Mouse (Mus musculus) CH12.LX (cell line): ENCODE measurements at regions not wholly inside any gene's neighbourhood (a gene's known extent, or its start where the extent isn't known, plus 50 kb on each side); places are given as distances from the start of the nearest gene placed in this dataset.
A peak's percentile ranks its signal among the peaks of the same experiment; 100 is the strongest.

Experiments
- DNase-seq: peaks from one replicate; pipeline ENCODE4 v3.0.0-alpha.2; 2013; ENCODE audit errors: extremely low read depth
- H3K27ac ChIP-seq: 2 replicates; pipeline ENCODE4 v1.5.1; 2012; ENCODE audit warnings: low read depth, mild to moderate bottlenecking, control low read depth, moderate library complexity; ENCODE audit not compliant: insufficient read depth
- H3K27me3 ChIP-seq: replicated peaks from 2 replicates; pipeline ENCODE3; 2012; ENCODE audit warnings: inconsistent platforms
- H3K36me3 ChIP-seq, 2 experiments: replicated peaks in 1 of 2; 2 replicates each; pipeline versions ENCODE3 to v1.6.1; 2012; ENCODE audit warnings: inconsistent platforms in 1 of 2, low read length in 1 of 2, mild to moderate bottlenecking in 1 of 2, mixed read lengths in 1 of 2, moderate library complexity in 1 of 2; ENCODE audit not compliant: control insufficient read depth in 1 of 2, insufficient read depth in 1 of 2
- H3K4me1 ChIP-seq, 2 experiments: 2 replicates each; pipeline ENCODE4 v1.6.1; 2012; ENCODE audit warnings: inconsistent platforms in 1 of 2, moderate library complexity in 1 of 2; ENCODE audit not compliant: insufficient read depth in 2 of 2, control insufficient read depth in 1 of 2
- H3K4me2 ChIP-seq: 2 replicates; pipeline ENCODE4 v1.6.1; 2012; ENCODE audit warnings: low read depth, mild to moderate bottlenecking, control low read depth; ENCODE audit not compliant: poor library complexity, insufficient read depth, severe bottlenecking
- H3K4me3 ChIP-seq, 3 experiments: fragments of 150-350 bp in 1 of 3; sonication (generic) in 1 of 3; replicated peaks in 1 of 3; 2 replicates each; pipeline versions ENCODE3 to v1.5.1; 2011 to 2012; ENCODE audit warnings: low read depth in 2 of 3, low read length in 2 of 3, mild to moderate bottlenecking in 2 of 3, moderate library complexity in 2 of 3, control low read depth in 1 of 3, improper control_type of control experiment in 1 of 3, inconsistent platforms in 1 of 3, mixed read lengths in 1 of 3; ENCODE audit not compliant: poor library complexity in 1 of 3
- H3K79me2 ChIP-seq: replicated peaks from 2 replicates; pipeline ENCODE4 v1.6.1; 2012; ENCODE audit warnings: mild to moderate bottlenecking, moderate library complexity; ENCODE audit not compliant: control insufficient read depth, poor library complexity, insufficient read depth, severe bottlenecking; ENCODE audit errors: extremely low read depth
- H3K9ac ChIP-seq: 2 replicates; pipeline ENCODE4 v1.6.1; 2012; ENCODE audit warnings: low read depth, mild to moderate bottlenecking, control low read depth, moderate library complexity; ENCODE audit not compliant: insufficient read depth
- H3K9me3 ChIP-seq: replicated peaks from 2 replicates; pipeline ENCODE3; 2012; ENCODE audit warnings: low read length, inconsistent platforms, mixed read lengths
- BHLHE40 ChIP-seq: IDR thresholded peaks from 2 replicates; pipeline ENCODE4 v1.6.1; 2011; ENCODE audit warnings: mild to moderate bottlenecking, low read depth, low read length, improper control_type of control experiment
- ELF1 ChIP-seq: IDR thresholded peaks from 2 replicates; pipeline ENCODE4 v1.6.1; 2014; ENCODE audit warnings: low read depth, mild to moderate bottlenecking, inconsistent platforms, low read length, improper control_type of control experiment
- ETS1 ChIP-seq: conservative IDR thresholded peaks from 2 replicates; pipeline ENCODE4 v1.6.1; 2012; ENCODE audit warnings: low read depth, mild to moderate bottlenecking, inconsistent platforms, low read length, improper control_type of control experiment, moderate library complexity
- JUN ChIP-seq: IDR thresholded peaks from 2 replicates; pipeline ENCODE4 v1.6.1; 2011; ENCODE audit warnings: low read depth, mild to moderate bottlenecking, low read length, improper control_type of control experiment, moderate library complexity; ENCODE audit not compliant: insufficient read depth
- JUND ChIP-seq: conservative IDR thresholded peaks from 2 replicates; pipeline ENCODE4 v1.6.1; 2011; ENCODE audit warnings: low read depth, low read length, improper control_type of control experiment
- KAT2A ChIP-seq: IDR thresholded peaks from 2 replicates; pipeline ENCODE4 v1.6.1; 2012; ENCODE audit warnings: low read length, improper control_type of control experiment, inconsistent platforms; ENCODE audit not compliant: insufficient replicate concordance
- MAX ChIP-seq: IDR thresholded peaks from 2 replicates; pipeline ENCODE4 v1.6.1; 2011; ENCODE audit warnings: low read length, improper control_type of control experiment
- MAZ ChIP-seq: IDR thresholded peaks from 2 replicates; pipeline ENCODE4 v1.6.1; 2012; ENCODE audit warnings: low read depth, mild to moderate bottlenecking, inconsistent platforms, low read length, improper control_type of control experiment, moderate library complexity
- MEF2A ChIP-seq: IDR thresholded peaks from 2 replicates; pipeline ENCODE4 v1.6.1; 2014; ENCODE audit warnings: low read depth, mild to moderate bottlenecking, inconsistent platforms, low read length, improper control_type of control experiment, borderline replicate concordance
- MXI1 ChIP-seq: IDR thresholded peaks from 2 replicates; pipeline ENCODE4 v1.6.1; 2011; ENCODE audit warnings: mild to moderate bottlenecking, low read depth, low read length, improper control_type of control experiment
- NELFE ChIP-seq: IDR thresholded peaks from 2 replicates; pipeline ENCODE4 v1.6.1; 2011; ENCODE audit warnings: low read depth, low read length, improper control_type of control experiment
- NRF1 ChIP-seq: IDR thresholded peaks from 2 replicates; pipeline ENCODE4 v1.6.1; 2014; ENCODE audit warnings: low read depth, mild to moderate bottlenecking, inconsistent platforms, low read length, improper control_type of control experiment, moderate library complexity
- SIN3A ChIP-seq: IDR thresholded peaks from 2 replicates; pipeline ENCODE4 v1.6.1; 2012; ENCODE audit warnings: low read length, improper control_type of control experiment, inconsistent platforms
- SMC3 ChIP-seq: IDR thresholded peaks from 2 replicates; pipeline ENCODE4 v1.6.1; 2011; ENCODE audit warnings: low read depth, low read length, improper control_type of control experiment
- TCF12 ChIP-seq: IDR thresholded peaks from 2 replicates; pipeline ENCODE4 v1.6.1; 2014; ENCODE audit warnings: low read depth, mild to moderate bottlenecking, inconsistent platforms, low read length, improper control_type of control experiment
- UBTF ChIP-seq: IDR thresholded peaks from 2 replicates; pipeline ENCODE4 v1.6.1; 2012; ENCODE audit warnings: low read depth, mild to moderate bottlenecking, inconsistent platforms, low read length, improper control_type of control experiment, moderate library complexity
- USF2 ChIP-seq: conservative IDR thresholded peaks from 2 replicates; pipeline ENCODE4 v1.6.1; 2011; ENCODE audit warnings: low read depth, low read length, improper control_type of control experiment
- ZC3H11A ChIP-seq: IDR thresholded peaks from 2 replicates; pipeline ENCODE4 v1.6.1; 2012; ENCODE audit warnings: low read depth, mild to moderate bottlenecking, inconsistent platforms, low read length, improper control_type of control experiment
- ZKSCAN1 ChIP-seq: IDR thresholded peaks from 2 replicates; pipeline ENCODE4 v1.6.1; 2012; ENCODE audit warnings: low read depth, inconsistent platforms, low read length, improper control_type of control experiment, borderline replicate concordance
- ZMIZ1 ChIP-seq: IDR thresholded peaks from 2 replicates; pipeline ENCODE4 v1.6.1; 2012; ENCODE audit warnings: low read depth, mild to moderate bottlenecking, inconsistent platforms, low read length, improper control_type of control experiment
- dilution Hi-C: fragments of 300-500 bp; cut with MboI; formaldehyde crosslinking; loops from 2 replicates; pipeline ENCODE4 v1.14.3; 2020; ENCODE audit warnings: low sequenced_read_pairs; ENCODE audit not compliant: extremely low pct_unique_long_range_greater_than_20kb, extremely low pct_ligation_motif_present
- in situ Hi-C: fragments of 300-500 bp; cut with MboI; formaldehyde crosslinking; loops from 3 replicates; pipeline ENCODE4 v1.14.3; 2019; ENCODE audit warnings: low sequenced_read_pairs, low pct_ligation_motif_present, low pct_unique_long_range_greater_than_20kb, mixed read lengths

DNA sequence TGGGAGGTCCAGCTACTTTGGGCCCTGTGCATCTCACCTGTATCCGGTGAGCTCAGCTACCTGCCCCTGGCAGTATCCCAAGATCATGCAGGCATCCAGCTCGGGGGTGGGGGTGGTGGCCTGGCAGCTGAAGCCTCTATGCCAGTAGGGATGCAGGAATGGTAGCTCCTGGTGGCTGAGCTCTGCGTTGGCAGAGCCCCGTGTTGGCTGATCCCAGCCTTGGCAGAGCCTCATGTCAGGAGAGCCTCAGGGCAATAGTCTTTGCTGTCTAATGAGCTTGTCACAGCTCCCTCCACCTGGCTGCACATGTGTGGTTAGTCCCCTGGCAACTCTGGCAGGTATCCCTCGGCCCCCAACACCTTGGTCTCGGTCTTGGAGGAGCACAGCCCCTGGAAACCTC is 153.6 kb downstream of the Kif26a start:
- H3K79me2 ChIP-seq, result no peaks in the 10 kb centered on the region
- dilution Hi-C loops, result no loop called here
- H3K36me3 ChIP-seq, result no peaks in the 10 kb centered on the region
- H3K4me3 ChIP-seq, result no peak overlapping the region
- no peak for TF ChIP-seq BHLHE40
- no peak for TF ChIP-seq NRF1
- TF ChIP-seq ZKSCAN1, result no peak
- TF ChIP-seq MAX, result no peak
- TF ChIP-seq ETS1, result no peak
- TF ChIP-seq UBTF, result no peak
- TF ChIP-seq NELFE, result no peak
- TF ChIP-seq MAZ, result no peak
- TF ChIP-seq TCF12, result no peak
- TF ChIP-seq JUN, result no peak
- TF ChIP-seq ELF1, result no peak
- no peak for TF ChIP-seq SIN3A
- no peak for TF ChIP-seq ZMIZ1
- no peak for TF ChIP-seq USF2
- TF ChIP-seq MXI1, result no peak
- no peak overlapping the region for H3K4me2 ChIP-seq
- peaks cover 0 to 22% of the 10 kb centered on the region in 2 experiments; a peak in 2 of 4 replicates for H3K4me1 ChIP-seq
- no peak for DNase-seq
- peaks cover 2% of the 10 kb centered on the region for H3K9me3 ChIP-seq
- no peak overlapping the region for H3K9ac ChIP-seq
- in situ Hi-C loops, result no loop called here
- peaks cover 77% of the 10 kb centered on the region for H3K27me3 ChIP-seq
- H3K27ac ChIP-seq, result no peak overlapping the region

DNA sequence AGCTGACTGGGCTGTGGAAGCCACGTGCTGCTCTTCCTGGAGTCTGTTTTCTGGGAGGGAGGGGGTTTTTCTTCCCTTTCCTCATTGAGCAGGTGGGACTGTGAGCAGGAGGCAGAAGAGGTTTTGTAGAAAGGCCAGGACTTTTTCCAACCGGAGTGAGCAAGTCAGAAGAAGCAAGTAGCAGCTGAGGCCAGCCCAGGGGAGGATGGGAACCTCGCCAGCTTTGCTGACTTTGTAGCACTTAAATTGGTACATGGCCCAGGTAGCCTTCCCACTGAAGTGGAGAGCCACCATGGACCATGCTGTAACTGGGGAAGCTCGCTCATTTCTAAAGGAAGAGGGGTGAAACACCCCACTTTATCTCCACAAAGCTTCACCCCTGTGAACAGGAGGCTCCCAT is 154.1 kb downstream of the Kif26a start:
- in situ Hi-C loops (no loop called here), dilution Hi-C loops (no loop called here)
- Histone ChIP-seq H3K79me2 (no peaks in the 10 kb centered on the region), H3K27me3 (peaks cover 78% of the 10 kb centered on the region), H3K4me3 (no peak overlapping the region), H3K27ac (no peak overlapping the region), H3K4me2 (no peak overlapping the region), H3K9me3 (peaks cover 2% of the 10 kb centered on the region), H3K4me1 (peaks cover 0 to 22% of the 10 kb centered on the region in 2 experiments; a peak in 2 of 4 replicates), H3K9ac (no peak overlapping the region), H3K36me3 (no peaks in the 10 kb centered on the region)
- TF ChIP-seq JUND, result no peak
- no peak for TF ChIP-seq ZC3H11A
- TF ChIP-seq KAT2A, result no peak
- TF ChIP-seq MEF2A, result no peak
- TF ChIP-seq SMC3, result no peak
- TF ChIP-seq TCF12, result 0 out of 2 replicates have a peak, but pooled peaks have one; percentile 0
- TF ChIP-seq MXI1, result no peak
- no peak for DNase-seq
